Mouse (Mus musculus): ENCODE data around the gene Reps1. TPM values are rescaled to one million over a fixed set of nuclear protein-coding genes. Genes with fewer than 3 reads are reported as not detected.

The Reps1 gene
- polyA plus RNA-seq (2012; ENCODE audit: insufficient read depth, low replicate concordance) = 11.3 and 16.0 TPM in 2 replicates

DNA sequence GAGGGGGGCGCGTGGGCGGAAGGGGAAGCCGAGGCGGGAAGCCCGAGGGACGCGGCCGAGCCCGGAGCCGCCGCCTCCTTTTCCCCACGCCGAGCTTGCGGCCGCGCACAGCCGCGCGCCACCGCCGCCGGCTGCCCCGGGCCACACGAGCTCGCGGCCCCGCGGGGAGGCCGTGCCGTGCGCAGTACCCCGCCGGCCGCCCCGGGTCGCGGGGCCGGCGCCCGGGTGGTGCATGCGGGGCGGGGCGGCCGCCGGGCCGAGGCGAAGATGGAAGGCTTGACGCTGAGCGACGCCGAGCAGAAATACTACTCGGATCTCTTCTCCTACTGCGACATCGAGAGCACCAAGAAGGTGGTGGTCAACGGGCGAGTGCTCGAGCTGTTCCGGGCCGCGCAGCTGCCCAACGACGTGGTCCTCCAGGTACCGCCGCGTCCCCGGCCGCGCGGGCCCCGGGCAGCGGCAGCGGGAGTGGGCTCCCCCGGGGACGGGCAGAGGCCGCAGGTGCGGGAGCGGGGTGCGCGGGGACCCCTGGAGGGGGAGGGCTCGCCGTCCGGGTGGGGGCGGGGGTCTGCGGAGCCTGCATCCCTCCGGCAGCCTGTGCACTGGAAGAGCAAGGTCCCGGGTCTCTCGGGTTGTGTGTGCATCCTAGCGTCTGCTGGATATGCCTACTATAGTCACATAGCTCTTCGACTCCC is at the start of gene Reps1:
Gene Reps1 (plus strand): TSS at position 166 of the 695 bp plus-strand sequence.
- H3K36me3 ChIP-seq (replicated peaks; ENCODE audit: low read length) = no peaks in the 10 kb centered on the region
- H3K4me3 ChIP-seq (replicated peaks) = peak within 1 kb of the TSS; percentile 99
- no peaks in the 10 kb centered on the region for H3K27me3 ChIP-seq (replicated peaks)
- H3K4me1 ChIP-seq = peaks cover 52% of the 10 kb centered on the region
- no peaks in the 10 kb centered on the region for H3K9me3 ChIP-seq
- TF ChIP-seq FLI1 (IDR thresholded peaks at IDR 0.05; ENCODE audit: low read length) (no peak), GATA1 (IDR thresholded peaks at IDR 0.05; ENCODE audit: borderline replicate concordance, low read length) (no peak)

DNA sequence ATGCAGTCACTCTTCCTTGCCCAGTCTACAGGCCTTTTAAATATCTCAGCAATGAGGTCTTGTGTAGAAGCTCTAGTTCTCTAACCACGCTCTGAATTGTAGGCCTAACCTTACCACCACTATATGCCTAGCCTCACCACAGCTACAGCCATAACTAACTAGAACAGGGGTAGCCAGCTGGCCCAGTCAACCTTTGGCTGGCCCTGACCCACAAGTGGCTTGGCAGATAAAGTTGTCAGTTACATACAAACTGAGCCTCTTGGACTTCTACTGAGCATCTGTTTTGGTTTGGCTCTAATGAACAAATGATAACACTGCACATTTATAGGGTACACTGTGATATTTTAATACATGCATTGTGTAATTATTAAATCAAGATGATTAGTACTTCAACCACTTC is 48.9 kb upstream of the Reps1 start:
- no peaks in the 10 kb centered on the region for H3K9me3 ChIP-seq
- peaks cover 33% of the 10 kb centered on the region for H3K4me1 ChIP-seq
- peaks cover 32% of the 10 kb centered on the region for H3K36me3 ChIP-seq (replicated peaks; ENCODE audit: low read length)
- no peaks in the 10 kb centered on the region for H3K27me3 ChIP-seq (replicated peaks)
- no peak for TF ChIP-seq FLI1 (IDR thresholded peaks at IDR 0.05; ENCODE audit: low read length)
- H3K4me3 ChIP-seq (replicated peaks) = no peak overlapping the region

DNA sequence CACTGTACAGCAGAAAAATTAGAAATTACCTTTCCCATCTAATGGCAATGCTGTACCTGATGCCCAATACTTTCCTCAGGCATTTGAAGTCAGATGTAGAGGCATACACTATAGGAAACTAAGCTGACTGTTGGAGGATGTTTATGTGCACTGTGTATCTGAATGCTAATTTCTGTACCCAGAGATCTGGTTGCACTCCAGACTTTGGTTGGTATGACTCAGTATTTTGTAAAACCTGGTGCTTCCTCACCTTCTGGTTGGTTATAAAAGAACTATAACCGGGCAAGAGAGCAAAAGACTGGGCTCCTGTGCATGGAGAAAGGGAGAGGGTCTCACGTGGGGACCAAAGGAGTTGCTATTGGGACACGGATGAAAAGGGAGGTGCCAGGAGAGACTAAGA is 48.4 kb upstream of the Reps1 start:
- Histone ChIP-seq H3K27me3 (replicated peaks) (no peaks in the 10 kb centered on the region), H3K4me3 (replicated peaks) (no peak overlapping the region), H3K9me3 (no peaks in the 10 kb centered on the region), H3K36me3 (replicated peaks; ENCODE audit: low read length) (peaks cover 37% of the 10 kb centered on the region), H3K4me1 (peaks cover 33% of the 10 kb centered on the region)
- TF ChIP-seq GATA1 (IDR thresholded peaks at IDR 0.05; ENCODE audit: borderline replicate concordance, low read length) (no peak), FLI1 (IDR thresholded peaks at IDR 0.05; ENCODE audit: low read length) (no peak)

DNA sequence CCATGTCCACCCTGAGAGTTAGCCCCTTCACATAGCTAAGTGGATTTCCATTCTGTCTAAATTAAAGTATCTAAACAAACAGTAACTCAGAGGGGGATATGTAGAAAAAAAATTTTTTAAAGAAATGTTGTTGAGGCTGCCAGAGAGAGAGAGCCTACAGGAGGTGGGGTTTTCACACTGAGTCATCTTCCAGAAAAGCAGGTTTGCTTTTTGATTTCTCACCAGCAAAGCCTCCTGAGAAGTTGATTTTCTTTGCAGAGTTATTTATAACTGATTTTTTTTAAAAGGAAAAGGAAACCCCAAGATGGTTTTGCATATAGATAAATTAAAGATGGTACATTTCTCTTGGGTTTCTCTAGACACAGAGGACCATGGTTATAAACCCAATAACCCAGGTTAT is 47.5 kb upstream of the Reps1 start:
- TF ChIP-seq FLI1 (IDR thresholded peaks at IDR 0.05; ENCODE audit: low read length) (no peak), GATA1 (IDR thresholded peaks at IDR 0.05; ENCODE audit: borderline replicate concordance, low read length) (no peak)
- Histone ChIP-seq H3K27me3 (replicated peaks) (no peaks in the 10 kb centered on the region), H3K36me3 (replicated peaks; ENCODE audit: low read length) (peaks cover 44% of the 10 kb centered on the region), H3K4me3 (replicated peaks) (no peak overlapping the region), H3K9me3 (no peaks in the 10 kb centered on the region), H3K4me1 (peaks cover 33% of the 10 kb centered on the region)

DNA sequence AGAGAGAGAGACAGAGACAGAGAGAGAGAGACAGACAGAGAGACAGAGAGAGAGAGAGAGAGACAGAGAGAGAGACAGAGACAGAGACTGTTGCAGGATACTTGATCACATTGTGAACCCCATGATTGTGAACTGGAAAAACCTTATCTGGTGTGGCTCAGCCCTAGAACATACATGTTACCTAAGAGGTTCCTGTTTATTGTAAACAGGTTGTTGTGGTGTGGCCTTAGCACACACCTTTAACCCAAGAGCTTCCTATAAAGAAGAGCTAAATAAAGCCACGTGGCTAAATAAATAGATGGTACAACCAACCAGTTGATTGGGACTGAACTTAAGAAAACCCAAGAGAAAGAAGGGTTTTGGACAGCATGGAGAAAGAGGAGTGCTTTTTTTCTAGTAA is 45.9 kb upstream of the Reps1 start:
- no peak for TF ChIP-seq GATA1 (IDR thresholded peaks at IDR 0.05; ENCODE audit: borderline replicate concordance, low read length)
- TF ChIP-seq FLI1 (IDR thresholded peaks at IDR 0.05; ENCODE audit: low read length) = no peak
- Histone ChIP-seq H3K36me3 (replicated peaks; ENCODE audit: low read length) (peaks cover 61% of the 10 kb centered on the region), H3K9me3 (no peaks in the 10 kb centered on the region), H3K27me3 (replicated peaks) (no peaks in the 10 kb centered on the region), H3K4me3 (replicated peaks) (no peak overlapping the region), H3K4me1 (peaks cover 37% of the 10 kb centered on the region)

DNA sequence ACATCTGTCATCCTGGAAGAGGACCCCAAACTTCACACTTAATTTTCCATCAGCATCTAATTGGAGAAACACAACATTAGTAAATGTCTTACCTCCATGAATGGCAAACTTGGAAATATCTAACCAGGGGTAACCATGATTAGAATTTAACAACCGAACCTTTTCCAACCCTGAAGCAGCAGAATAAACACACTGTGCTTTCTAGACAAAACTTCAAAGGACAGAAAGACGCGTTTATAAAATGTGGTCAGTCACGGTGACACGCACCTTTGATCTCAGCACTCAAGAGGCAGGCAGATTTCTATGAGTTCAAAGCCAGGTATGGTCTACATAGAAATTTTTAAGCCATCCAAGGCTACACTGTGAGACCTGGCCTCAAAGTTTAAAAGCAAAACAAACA is 43.9 kb upstream of the Reps1 start:
- no peak for TF ChIP-seq GATA1 (IDR thresholded peaks at IDR 0.05; ENCODE audit: borderline replicate concordance, low read length)
- no peak for TF ChIP-seq FLI1 (IDR thresholded peaks at IDR 0.05; ENCODE audit: low read length)
- H3K36me3 ChIP-seq (replicated peaks; ENCODE audit: low read length) = peaks cover 76% of the 10 kb centered on the region
- H3K4me3 ChIP-seq (replicated peaks) = no peak overlapping the region
- H3K27me3 ChIP-seq (replicated peaks) = no peaks in the 10 kb centered on the region
- no peaks in the 10 kb centered on the region for H3K9me3 ChIP-seq
- peaks cover 29% of the 10 kb centered on the region for H3K4me1 ChIP-seq

DNA sequence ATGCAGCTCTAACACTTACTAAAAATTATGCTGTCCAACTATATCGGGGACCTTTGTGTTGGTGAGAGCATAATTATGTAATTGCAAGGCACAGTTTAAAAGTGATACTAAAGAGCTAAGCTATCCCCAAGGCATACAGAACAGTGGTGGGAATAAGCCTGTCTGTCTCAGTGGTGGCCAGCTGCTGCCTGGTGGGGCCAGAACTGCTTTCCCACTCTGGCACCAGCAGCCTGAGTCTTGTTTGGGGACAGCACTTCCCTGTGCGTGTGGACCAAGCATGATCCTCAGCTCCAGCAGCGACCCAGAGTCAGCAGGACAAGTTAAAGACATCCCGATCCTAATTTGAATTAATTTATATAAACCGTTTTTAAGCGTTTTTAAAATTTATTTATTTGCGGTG is 35.2 kb upstream of the Reps1 start:
- TF ChIP-seq GATA1 (IDR thresholded peaks at IDR 0.05; ENCODE audit: borderline replicate concordance, low read length) (no peak), FLI1 (IDR thresholded peaks at IDR 0.05; ENCODE audit: low read length) (no peak)
- Histone ChIP-seq H3K4me1 (peaks cover 38% of the 10 kb centered on the region), H3K4me3 (replicated peaks) (peak overlapping the region; percentile 56), H3K27me3 (replicated peaks) (no peaks in the 10 kb centered on the region), H3K9me3 (no peaks in the 10 kb centered on the region), H3K36me3 (replicated peaks; ENCODE audit: low read length) (peaks cover 44% of the 10 kb centered on the region)

DNA sequence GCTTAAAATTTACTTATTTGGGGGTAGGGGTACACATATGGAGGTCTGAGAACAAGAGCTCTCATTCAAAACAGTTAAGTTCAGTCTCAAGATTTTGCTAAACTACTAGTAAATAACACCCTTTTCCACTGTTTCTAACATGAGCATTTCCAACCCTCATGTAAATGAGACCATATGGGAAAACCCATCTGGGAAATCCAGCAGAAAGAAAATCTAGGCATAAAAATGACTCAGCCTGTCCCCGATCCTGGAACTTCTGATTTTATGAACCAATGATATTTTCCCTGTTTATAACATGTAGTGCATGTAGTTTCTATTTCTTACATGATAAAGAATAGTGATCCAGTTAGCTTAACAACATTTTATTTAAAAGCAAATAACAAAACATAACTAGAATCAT is 34.8 kb upstream of the Reps1 start:
- no peak overlapping the region for H3K4me3 ChIP-seq (replicated peaks)
- H3K27me3 ChIP-seq (replicated peaks) = no peaks in the 10 kb centered on the region
- no peaks in the 10 kb centered on the region for H3K9me3 ChIP-seq
- TF ChIP-seq GATA1 (IDR thresholded peaks at IDR 0.05; ENCODE audit: borderline replicate concordance, low read length) = no peak
- peaks cover 38% of the 10 kb centered on the region for H3K4me1 ChIP-seq
- peaks cover 42% of the 10 kb centered on the region for H3K36me3 ChIP-seq (replicated peaks; ENCODE audit: low read length)

DNA sequence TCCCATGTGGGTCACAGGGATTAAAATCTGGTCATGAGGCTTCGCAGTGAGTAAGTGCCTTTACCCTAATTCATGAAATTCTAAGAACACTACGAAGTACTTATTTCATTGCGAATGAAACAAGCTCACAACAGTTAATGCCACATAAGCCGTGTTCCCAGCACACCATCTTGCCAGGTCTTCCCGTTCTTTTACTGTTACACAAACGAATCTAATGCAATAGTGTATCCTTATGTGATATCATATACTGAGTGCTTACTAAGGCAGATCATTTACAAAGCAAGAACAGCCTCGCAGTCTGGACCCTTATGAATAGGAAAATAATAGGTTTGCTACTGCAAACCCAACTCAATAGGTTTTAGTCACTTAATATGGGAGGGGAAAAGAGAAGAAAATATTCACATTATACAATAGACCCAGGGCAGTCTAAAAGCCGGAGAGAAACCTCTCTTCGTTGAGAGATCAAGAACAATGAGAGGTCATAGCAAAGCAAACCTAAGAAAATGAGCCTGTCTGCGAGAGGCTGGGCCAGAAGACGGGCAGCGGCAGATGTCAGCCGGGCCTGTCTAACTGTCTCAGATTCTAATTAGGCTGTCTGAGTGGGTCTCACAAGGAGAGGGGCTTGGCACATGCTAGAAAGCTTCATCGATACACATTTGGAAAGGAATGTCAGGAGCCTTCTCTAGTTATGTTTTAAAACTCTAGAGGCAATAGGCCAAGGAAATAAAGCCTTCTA is 33.9 kb upstream of the Reps1 start:
- H3K27me3 ChIP-seq (replicated peaks) = no peaks in the 10 kb centered on the region
- H3K36me3 ChIP-seq (replicated peaks; ENCODE audit: low read length) = peaks cover 34% of the 10 kb centered on the region
- H3K4me1 ChIP-seq = peaks cover 38% of the 10 kb centered on the region
- TF ChIP-seq FLI1 (IDR thresholded peaks at IDR 0.05; ENCODE audit: low read length) = no peak
- TF ChIP-seq GATA1 (IDR thresholded peaks at IDR 0.05; ENCODE audit: borderline replicate concordance, low read length) = no peak
- no peaks in the 10 kb centered on the region for H3K9me3 ChIP-seq
- H3K4me3 ChIP-seq (replicated peaks) = peak overlapping the region; percentile 98

DNA sequence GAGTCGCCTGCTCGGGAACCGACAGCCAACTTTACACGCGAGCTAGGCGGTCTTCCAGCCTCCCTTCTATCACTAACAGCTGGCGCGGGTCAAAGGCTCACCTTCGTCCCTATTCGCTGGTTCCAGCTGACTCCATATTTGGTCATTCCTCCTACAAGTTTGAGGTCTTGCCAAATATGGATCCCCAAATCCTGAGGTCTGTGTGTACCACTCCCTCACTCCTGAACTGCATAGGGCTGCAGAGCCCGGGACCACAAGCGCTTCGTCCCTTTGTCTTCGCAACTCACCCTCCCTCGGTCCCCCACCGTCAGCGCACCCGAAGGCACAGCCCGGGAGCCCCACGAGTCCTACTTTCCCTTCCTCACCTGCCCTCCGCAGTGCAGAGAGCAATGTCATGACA is 33.3 kb upstream of the Reps1 start:
- H3K4me1 ChIP-seq = peaks cover 35% of the 10 kb centered on the region
- H3K36me3 ChIP-seq (replicated peaks; ENCODE audit: low read length) = peaks cover 28% of the 10 kb centered on the region
- TF ChIP-seq FLI1 (IDR thresholded peaks at IDR 0.05; ENCODE audit: low read length) (no peak), GATA1 (IDR thresholded peaks at IDR 0.05; ENCODE audit: borderline replicate concordance, low read length) (no peak)
- no peaks in the 10 kb centered on the region for H3K9me3 ChIP-seq
- peak overlapping the region; percentile 98 for H3K4me3 ChIP-seq (replicated peaks)
- H3K27me3 ChIP-seq (replicated peaks) = no peaks in the 10 kb centered on the region
